Mouse (Mus musculus): ENCODE data around the gene Pon1. TPM values are rescaled to one million over a fixed set of nuclear protein-coding genes. Genes with fewer than 3 reads are reported as not detected.

Pon1 gene
- total RNA-seq, 1 experiment = not detected

DNA sequence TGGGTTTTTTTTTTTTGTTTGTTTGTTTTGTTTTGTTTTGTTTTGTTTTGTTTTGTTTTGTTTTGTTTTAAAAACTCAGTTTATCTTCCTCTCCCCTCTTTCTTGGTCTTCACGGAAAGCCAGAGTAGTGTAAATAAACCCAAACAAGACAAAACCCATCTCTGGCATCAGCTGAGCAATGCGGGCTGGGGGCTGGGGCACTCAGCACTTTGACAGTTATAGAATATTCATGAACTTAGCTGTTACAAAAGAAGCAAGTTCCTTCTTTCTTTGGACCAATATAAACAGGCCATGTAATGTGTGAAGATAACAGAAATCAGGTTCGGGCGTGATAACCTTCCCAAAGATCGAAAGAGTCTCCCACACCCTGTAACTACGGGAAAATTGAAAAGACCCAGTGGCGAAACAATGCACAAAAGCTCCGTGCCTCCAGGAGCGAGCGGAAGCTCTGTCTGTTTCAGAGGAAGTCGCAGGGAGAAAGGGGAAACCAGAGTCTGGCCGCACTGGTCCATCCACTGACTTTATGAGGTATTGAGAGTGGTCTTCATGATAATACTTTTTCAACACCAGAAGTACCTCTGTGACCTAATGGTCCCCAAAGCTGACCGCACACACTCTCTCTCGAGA is 26.6 kb downstream of the Pon1 start:
- in situ Hi-C loops (cut with MboI; ENCODE audit: low sequenced_read_pairs in 2 of 2, unreplicated experiment in 2 of 2) = no loop called here
- no peak for DNase-seq (ENCODE audit: low read depth, low spot score)
- H3K4me3 ChIP-seq (ENCODE audit: insufficient read depth in 1 of 2, low read depth in 1 of 2, low read length in 2 of 2, poor library complexity in 1 of 2, severe bottlenecking in 1 of 2) = no peak overlapping the region
- no peaks in the 10 kb centered on the region for H3K4me1 ChIP-seq (ENCODE audit: control insufficient read depth in 2 of 2, insufficient read depth in 2 of 2, low read length in 2 of 2, poor library complexity in 1 of 2)
- H3K9me3 ChIP-seq (ENCODE audit: control insufficient read depth, insufficient read depth, low read depth, low read length) = no peaks in the 10 kb centered on the region
- H3K27ac ChIP-seq (ENCODE audit: insufficient read depth, low read depth, low read length, poor library complexity, severe bottlenecking) = no peak overlapping the region
- H3K36me3 ChIP-seq (ENCODE audit: control insufficient read depth, insufficient read depth, low read length, poor library complexity, severe bottlenecking) = no peaks in the 10 kb centered on the region
- TF ChIP-seq MAFK (IDR thresholded peaks at IDR 0.05; ENCODE audit: insufficient read depth, low read depth, low read length) = no peak
- no peak for TF ChIP-seq HCFC1 (IDR thresholded peaks at IDR 0.05; ENCODE audit: borderline replicate concordance, insufficient read depth, low read length)
- TF ChIP-seq CHD2 (IDR thresholded peaks at IDR 0.05; ENCODE audit: low read depth, low read length) = no peak
- TF ChIP-seq ZNF384 (IDR thresholded peaks at IDR 0.05; ENCODE audit: low read depth, low read length) = no peak
- no peak for TF ChIP-seq ZC3H11A (IDR thresholded peaks at IDR 0.05; ENCODE audit: borderline replicate concordance, low read depth, low read length)
- no peak overlapping the region for H3K9ac ChIP-seq (ENCODE audit: insufficient read depth, low read depth, low read length, poor library complexity, severe bottlenecking)

DNA sequence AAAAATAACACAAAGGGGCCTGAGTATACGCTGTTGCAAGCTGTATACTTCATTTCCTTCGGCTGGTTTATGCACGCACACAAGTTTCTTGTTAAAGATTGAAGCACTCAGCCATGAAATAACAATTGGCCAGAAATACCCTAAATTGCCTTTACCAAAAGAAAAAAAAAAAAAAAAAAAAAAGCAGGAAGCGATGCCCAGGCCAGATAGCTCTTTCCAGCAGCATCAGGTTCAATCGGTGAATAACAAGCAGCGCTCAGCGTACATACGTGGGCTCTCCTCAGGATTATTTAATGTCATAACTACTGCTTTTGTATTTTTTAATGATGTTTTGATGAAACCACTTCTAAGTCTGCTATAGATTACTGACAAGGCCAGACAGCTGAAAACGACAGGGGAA is 28.9 kb downstream of the Pon1 start:
- in situ Hi-C loops (cut with MboI; ENCODE audit: low sequenced_read_pairs in 2 of 2, unreplicated experiment in 2 of 2) = no loop called here

DNA sequence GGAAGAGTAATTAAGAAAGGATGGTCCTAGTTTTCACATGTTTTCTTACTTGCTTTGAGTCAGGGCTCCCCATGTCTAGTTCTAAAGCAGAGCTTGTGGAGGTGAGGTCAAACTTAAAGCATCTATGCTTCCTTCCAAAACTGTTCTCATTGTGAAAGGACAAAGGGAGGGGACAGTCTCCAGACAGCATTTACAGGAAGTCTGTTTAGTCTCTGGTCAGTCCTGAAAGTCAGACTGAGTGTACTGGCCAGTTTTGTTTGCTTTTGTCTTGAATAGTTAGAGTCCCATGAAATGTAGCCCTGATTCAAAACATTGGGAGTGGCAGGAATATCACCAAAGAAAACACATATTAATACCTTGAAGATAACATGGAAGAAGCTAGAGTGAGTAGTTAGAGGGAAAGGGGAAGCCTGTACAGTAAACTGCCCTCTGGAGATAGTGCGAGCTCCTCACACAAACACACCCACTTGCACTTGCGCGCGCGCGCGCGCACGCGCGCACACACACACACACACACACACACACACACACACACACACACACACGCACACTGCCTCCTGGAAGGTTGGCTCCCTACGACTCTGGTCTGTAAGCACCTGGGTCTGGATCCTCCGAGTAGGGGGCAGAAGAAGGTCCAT is 30.1 kb downstream of the Pon1 start:
- Histone ChIP-seq H3K27ac (ENCODE audit: insufficient read depth, low read depth, low read length, poor library complexity, severe bottlenecking) (no peak overlapping the region), H3K4me1 (ENCODE audit: control insufficient read depth in 2 of 2, insufficient read depth in 2 of 2, low read length in 2 of 2, poor library complexity in 1 of 2) (no peaks in the 10 kb centered on the region)
- in situ Hi-C loops (cut with MboI; ENCODE audit: low sequenced_read_pairs in 2 of 2, unreplicated experiment in 2 of 2) = no loop called here

More for the DNA sequence above, 28.9 kb downstream of the Pon1 start:
- H3K36me3 ChIP-seq (ENCODE audit: control insufficient read depth, insufficient read depth, low read length, poor library complexity, severe bottlenecking) = peaks cover 1% of the 10 kb centered on the region; the same call in 1 of the 2 replicates
- DNase-seq (ENCODE audit: low read depth, low spot score) = no peak
- H3K4me1 ChIP-seq (ENCODE audit: control insufficient read depth in 2 of 2, insufficient read depth in 2 of 2, low read length in 2 of 2, poor library complexity in 1 of 2) = no peaks in the 10 kb centered on the region
- H3K9me3 ChIP-seq (ENCODE audit: control insufficient read depth, insufficient read depth, low read depth, low read length) = no peaks in the 10 kb centered on the region
- H3K9ac ChIP-seq (ENCODE audit: insufficient read depth, low read depth, low read length, poor library complexity, severe bottlenecking) = no peak overlapping the region
- H3K4me3 ChIP-seq (ENCODE audit: insufficient read depth in 1 of 2, low read depth in 1 of 2, low read length in 2 of 2, poor library complexity in 1 of 2, severe bottlenecking in 1 of 2) = no peak overlapping the region
- H3K27ac ChIP-seq (ENCODE audit: insufficient read depth, low read depth, low read length, poor library complexity, severe bottlenecking) = no peak overlapping the region
- TF ChIP-seq ZNF384 (IDR thresholded peaks at IDR 0.05; ENCODE audit: low read depth, low read length) (no peak), CHD2 (IDR thresholded peaks at IDR 0.05; ENCODE audit: low read depth, low read length) (no peak), HCFC1 (IDR thresholded peaks at IDR 0.05; ENCODE audit: borderline replicate concordance, insufficient read depth, low read length) (no peak), MAFK (IDR thresholded peaks at IDR 0.05; ENCODE audit: insufficient read depth, low read depth, low read length) (no peak), ZC3H11A (IDR thresholded peaks at IDR 0.05; ENCODE audit: borderline replicate concordance, low read depth, low read length) (no peak)

DNA sequence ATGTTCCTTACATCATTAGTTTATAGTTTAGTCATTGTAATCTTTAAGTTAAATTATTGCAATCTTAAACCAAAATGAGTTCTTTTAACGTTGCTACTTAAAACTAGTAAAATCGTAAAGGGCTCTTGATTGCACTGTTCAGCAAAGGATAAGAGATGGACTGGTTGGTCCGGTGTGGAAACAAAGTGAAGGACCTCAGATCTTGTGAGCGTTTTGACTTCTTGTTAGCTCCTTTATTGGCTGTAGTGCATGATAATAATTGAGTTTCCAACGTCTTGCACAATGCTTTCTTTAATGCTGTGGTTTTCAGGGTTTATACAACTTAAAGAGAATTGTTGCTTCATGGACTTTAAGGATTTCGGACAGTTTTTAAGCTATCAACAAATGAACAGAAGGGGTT is 31.7 kb downstream of the Pon1 start:
- Histone ChIP-seq H3K36me3 (ENCODE audit: control insufficient read depth, insufficient read depth, low read length, poor library complexity, severe bottlenecking) (peaks cover 5% of the 10 kb centered on the region; the same call in 1 of the 2 replicates), H3K9me3 (ENCODE audit: control insufficient read depth, insufficient read depth, low read depth, low read length) (no peaks in the 10 kb centered on the region), H3K4me3 (ENCODE audit: insufficient read depth in 1 of 2, low read depth in 1 of 2, low read length in 2 of 2, poor library complexity in 1 of 2, severe bottlenecking in 1 of 2) (no peak overlapping the region), H3K27ac (ENCODE audit: insufficient read depth, low read depth, low read length, poor library complexity, severe bottlenecking) (no peak overlapping the region), H3K9ac (ENCODE audit: insufficient read depth, low read depth, low read length, poor library complexity, severe bottlenecking) (no peak overlapping the region), H3K4me1 (ENCODE audit: control insufficient read depth in 2 of 2, insufficient read depth in 2 of 2, low read length in 2 of 2, poor library complexity in 1 of 2) (no peaks in the 10 kb centered on the region)
- no peak for DNase-seq (ENCODE audit: low read depth, low spot score)
- TF ChIP-seq HCFC1 (IDR thresholded peaks at IDR 0.05; ENCODE audit: borderline replicate concordance, insufficient read depth, low read length) (no peak), MAFK (IDR thresholded peaks at IDR 0.05; ENCODE audit: insufficient read depth, low read depth, low read length) (no peak), CHD2 (IDR thresholded peaks at IDR 0.05; ENCODE audit: low read depth, low read length) (no peak), ZNF384 (IDR thresholded peaks at IDR 0.05; ENCODE audit: low read depth, low read length) (no peak), ZC3H11A (IDR thresholded peaks at IDR 0.05; ENCODE audit: borderline replicate concordance, low read depth, low read length) (no peak)
- in situ Hi-C loops (cut with MboI; ENCODE audit: low sequenced_read_pairs in 2 of 2, unreplicated experiment in 2 of 2) = no loop called here

More for the DNA sequence above, 30.1 kb downstream of the Pon1 start:
- Histone ChIP-seq H3K9me3 (ENCODE audit: control insufficient read depth, insufficient read depth, low read depth, low read length) (no peaks in the 10 kb centered on the region), H3K9ac (ENCODE audit: insufficient read depth, low read depth, low read length, poor library complexity, severe bottlenecking) (no peak overlapping the region), H3K36me3 (ENCODE audit: control insufficient read depth, insufficient read depth, low read length, poor library complexity, severe bottlenecking) (peaks cover 5% of the 10 kb centered on the region; the same call in 1 of the 2 replicates), H3K4me3 (ENCODE audit: insufficient read depth in 1 of 2, low read depth in 1 of 2, low read length in 2 of 2, poor library complexity in 1 of 2, severe bottlenecking in 1 of 2) (no peak overlapping the region)
- TF ChIP-seq MAFK (IDR thresholded peaks at IDR 0.05; ENCODE audit: insufficient read depth, low read depth, low read length) (no peak), ZNF384 (IDR thresholded peaks at IDR 0.05; ENCODE audit: low read depth, low read length) (no peak), ZC3H11A (IDR thresholded peaks at IDR 0.05; ENCODE audit: borderline replicate concordance, low read depth, low read length) (no peak), CHD2 (IDR thresholded peaks at IDR 0.05; ENCODE audit: low read depth, low read length) (no peak), HCFC1 (IDR thresholded peaks at IDR 0.05; ENCODE audit: borderline replicate concordance, insufficient read depth, low read length) (no peak)
- DNase-seq (ENCODE audit: low read depth, low spot score) = no peak
